Mouse (Mus musculus) lung, postnatal 0 days (tissue): Measurements from ENCODE around the gene Usp38. TPM values are rescaled to one million over a fixed set of nuclear protein-coding genes. Genes with fewer than 3 reads are reported as not detected.

Experiments
- ATAC-seq: fragments of 200-750 bp; cut with Nextera tagmentation; 2 replicates; pipeline ENCODE4 v1.8.0; 2017; ENCODE audit warnings: moderate library complexity
- DNase-seq: peaks from one replicate; pipeline ENCODE4 v3.0.0-alpha.2; 2016; ENCODE audit warnings: low spot score
- H3K27ac ChIP-seq: fragments of 300-500 bp; sonication (generic); 2 replicates; pipeline ENCODE4 v1.5.1; 2014; ENCODE audit warnings: antibody characterized with exemption, mild to moderate bottlenecking, low read length, mixed read lengths
- H3K27me3 ChIP-seq: fragments of 300-500 bp; sonication (generic); replicated peaks from 2 replicates; pipeline ENCODE4 v1.6.1; 2014; ENCODE audit warnings: low read length, mixed read lengths; ENCODE audit not compliant: insufficient read depth
- H3K36me3 ChIP-seq: fragments of 300-500 bp; sonication (generic); 2 replicates; pipeline ENCODE4 v1.6.1; 2014; ENCODE audit warnings: low read length, mixed read lengths; ENCODE audit not compliant: insufficient read depth
- H3K4me1 ChIP-seq: fragments of 300-500 bp; sonication (generic); 2 replicates; pipeline ENCODE4 v1.6.1; 2014; ENCODE audit warnings: antibody characterized with exemption, low read depth, low read length, mixed read lengths; ENCODE audit not compliant: insufficient read depth
- H3K4me2 ChIP-seq: fragments of 300-500 bp; sonication (generic); replicated peaks from 2 replicates; pipeline ENCODE4 v1.6.1; 2014; ENCODE audit warnings: low read depth, mild to moderate bottlenecking, low read length, moderate library complexity, mixed read lengths
- H3K4me3 ChIP-seq: fragments of 300-500 bp; sonication (generic); 2 replicates; pipeline ENCODE4 v1.5.1; 2014; ENCODE audit warnings: low read depth, low read length
- H3K9ac ChIP-seq: fragments of 300-500 bp; sonication (generic); replicated peaks from 2 replicates; pipeline ENCODE4 v1.6.1; 2014; ENCODE audit warnings: low read depth, mild to moderate bottlenecking
- H3K9me3 ChIP-seq: fragments of 300-500 bp; sonication (generic); 2 replicates; pipeline ENCODE4 v1.6.1; 2016; ENCODE audit warnings: low read length, mixed read lengths
- CTCF ChIP-seq: IDR thresholded peaks from 2 replicates; pipeline ENCODE4 v1.5.1; 2016; ENCODE audit warnings: antibody characterized with exemption, mild to moderate bottlenecking
- EP300 ChIP-seq: IDR thresholded peaks from 2 replicates; pipeline ENCODE4 v1.6.1; 2016; ENCODE audit warnings: antibody characterized with exemption, mild to moderate bottlenecking, control low read depth
- WGBS: fragments of 180-500 bp; shearing (Covaris S2); extraction: QIAGEN DNeasy Blood & Tissue Kit; methylation state at CpG from one replicate; pipeline ENCODE4 v1.1.7; 2014; 5-methylcytosine and 5-hydroxymethylcytosine counted together
- polyA plus RNA-seq: library from polyadenylated mRNA; unstranded; fragments of >200 nt; fragmentation: Nextera tagmentation; extraction: Ambion mirVana; gene quantifications from 2 replicates; pipeline ENCODE4 v1.2.1, GENCODE M21; 2015

Gene Usp38
- polyA plus RNA-seq, 1 experiment from 2014 or later: 9.6 TPM

GRCm38 (mm10) chr8:81013811-81014530, 757 bp downstream of the Usp38 start:
- under 1% methylated on average over 44 of the region's 45 CpGs for WGBS
- Histone ChIP-seq H3K36me3 (no peaks in the 10 kb centered on the region), H3K4me1 (peaks cover 15% of the 10 kb centered on the region; the same call in 1 of the 2 replicates), H3K27ac (peak overlapping the region; percentile 91), H3K4me2 (peak overlapping the region; percentile 94), H3K9ac (peak overlapping the region; percentile 79), H3K27me3 (no peaks in the 10 kb centered on the region), H3K9me3 (no peaks in the 10 kb centered on the region), H3K4me3 (peak overlapping the region; percentile 77)
- DNase-seq (peak; percentile 25), ATAC-seq (no peak; the same call in 1 of the 2 replicates)
- TF ChIP-seq CTCF (no peak), EP300 (no peak)

- Histone ChIP-seq H3K9ac (0 out of 2 replicates have a peak overlapping the region, but pooled peaks have one; percentile 2), H3K27me3 (no peaks in the 10 kb centered on the region), H3K27ac (no peak overlapping the region), H3K36me3 (no peaks in the 10 kb centered on the region), H3K4me3 (peak overlapping the region; percentile 77; the same call in 1 of the 2 replicates), H3K9me3 (no peaks in the 10 kb centered on the region), H3K4me2 (peak overlapping the region; percentile 94), H3K4me1 (peaks cover 15% of the 10 kb centered on the region; the same call in 1 of the 2 replicates)
- DNase-seq: no peak
- WGBS: 53% methylated on average over 2 of the region's 2 CpGs
- ATAC-seq: no peak
- TF ChIP-seq CTCF: no peak
- TF ChIP-seq EP300: no peak
These were observed 2.0 kb downstream of the Usp38 start for GRCm38 (mm10) chr8:81012699-81013098.

- ATAC-seq: no peak
- Histone ChIP-seq H3K9me3 (no peaks in the 10 kb centered on the region), H3K4me2 (peak overlapping the region; percentile 94), H3K9ac (no peak overlapping the region), H3K27me3 (no peaks in the 10 kb centered on the region), H3K36me3 (no peaks in the 10 kb centered on the region), H3K4me1 (peaks cover 15% of the 10 kb centered on the region; the same call in 1 of the 2 replicates), H3K4me3 (no peak overlapping the region), H3K27ac (no peak overlapping the region)
- no peak for DNase-seq
- TF ChIP-seq EP300: no peak
- TF ChIP-seq CTCF: no peak
- 58% methylated on average over 4 of the region's 4 CpGs for WGBS
These were observed 2.6 kb downstream of the Usp38 start for GRCm38 (mm10) chr8:81012031-81012560.

- ATAC-seq: no peak
- WGBS: 85% methylated on average over 5 of the region's 5 CpGs
- H3K36me3 ChIP-seq: no peaks in the 10 kb centered on the region
- no peak for DNase-seq
- H3K9me3 ChIP-seq: no peaks in the 10 kb centered on the region
- H3K27me3 ChIP-seq: no peaks in the 10 kb centered on the region
- TF ChIP-seq CTCF (no peak), EP300 (no peak)
- peaks cover 15% of the 10 kb centered on the region; the same call in 1 of the 2 replicates for H3K4me1 ChIP-seq
- no peak overlapping the region for H3K9ac ChIP-seq
- H3K4me2 ChIP-seq: no peak overlapping the region
- H3K4me3 ChIP-seq: no peak overlapping the region
- no peak overlapping the region for H3K27ac ChIP-seq
These were observed 4.3 kb downstream of the Usp38 start for GRCm38 (mm10) chr8:81010386-81010785.

- H3K4me2 ChIP-seq: no peak overlapping the region
- 63% methylated on average over 1 of the region's 1 CpGs for WGBS
- H3K27me3 ChIP-seq: no peaks in the 10 kb centered on the region
- no peak overlapping the region for H3K4me3 ChIP-seq
- TF ChIP-seq EP300: no peak
- no peak for TF ChIP-seq CTCF
- H3K9ac ChIP-seq: no peak overlapping the region
- H3K27ac ChIP-seq: no peak overlapping the region
- H3K9me3 ChIP-seq: no peaks in the 10 kb centered on the region
- H3K36me3 ChIP-seq: peaks cover 16% of the 10 kb centered on the region; the same call in 1 of the 2 replicates
- DNase-seq (no peak), ATAC-seq (no peak)
- H3K4me1 ChIP-seq: no peaks in the 10 kb centered on the region
These were observed 9.6 kb downstream of the Usp38 start for GRCm38 (mm10) chr8:81005114-81005513.

GRCm38 (mm10) chr8:80996632-80997031, 18.1 kb downstream of the Usp38 start:
- Histone ChIP-seq H3K4me2 (no peak overlapping the region), H3K4me1 (no peaks in the 10 kb centered on the region), H3K27me3 (no peaks in the 10 kb centered on the region), H3K9me3 (no peaks in the 10 kb centered on the region), H3K36me3 (peaks cover 25% of the 10 kb centered on the region), H3K27ac (no peak overlapping the region), H3K4me3 (no peak overlapping the region), H3K9ac (no peak overlapping the region)
- DNase-seq: peak; percentile 72
- 22% methylated on average over 1 of the region's 1 CpGs for WGBS
- TF ChIP-seq CTCF (peak; percentile 49), EP300 (no peak)
- no peak for ATAC-seq
